ENCODE assay signal across 8 mouse cellular contexts in genomic region chr7:39551976-39552891, GRCm38 (mm10). TPM values are rescaled to one million over a fixed set of nuclear protein-coding genes. Genes with fewer than 3 reads are reported as not detected.
DNase-seq lines count a peak whose midpoint lies in the region; ATAC-seq and TF ChIP-seq lines count a peak whose summit lies in the region.

No protein-coding gene starts in this region.

- no peaks in the 10 kb centered on the region for H3K9me3 ChIP-seq in hindbrain, postnatal 0 days (ENCODE audit: low read length)

- intact Hi-C loops in gastrocnemius, adult 2 months (cut with DNase I), result loop anchor here (5.0 kb wide), 2 partner anchors 35 to 105 kb away; partner anchors contain the start of gene Zfp619
- intact Hi-C loops in left cerebral cortex, adult 2 months (cut with DNase I), result loop anchor here (1.0 to 5.0 kb wide), 2 partner anchors 35 to 103 kb away; partner anchors contain the start of gene Zfp619

- WGBS in hindbrain, postnatal 0 days, result 3% methylated on average over 52 of the region's 52 CpGs

- peak overlapping the region; percentile 99 for H3K27ac ChIP-seq in gastrocnemius, adult 2 months
- peak overlapping the region; percentile 95 for H3K27ac ChIP-seq in hindbrain, postnatal 0 days
- H3K27ac ChIP-seq in left cerebral cortex, adult 2 months, result peak overlapping the region; percentile 91

- H3K4me2 ChIP-seq in hindbrain, postnatal 0 days (ENCODE audit: low read depth, low read length), result peak overlapping the region; percentile 58

- H3K4me1 ChIP-seq in hindbrain, postnatal 0 days (ENCODE audit: insufficient read depth, low read length), result no peaks in the 10 kb centered on the region

- peak overlapping the region; percentile 78 for H3K9ac ChIP-seq in hindbrain, postnatal 0 days (replicated peaks; ENCODE audit: low read length)

- H3K27me3 ChIP-seq in hindbrain, postnatal 0 days (ENCODE audit: insufficient read depth, low read length), result no peaks in the 10 kb centered on the region

- ATAC-seq in common myeloid progenitor, adult 5-6 weeks (replicated peaks; ENCODE audit: low read depth, poor library complexity, severe bottlenecking), result peak; percentile 95
- ATAC-seq in hindbrain, postnatal 0 days, result peak; percentile 100
- ATAC-seq in megakaryocyte, adult 5-6 weeks (ENCODE audit: poor library complexity, severe bottlenecking), result peak; percentile 95

- DNase-seq in ZHBTc4 (ENCODE audit: low read depth, low spot score), result peak; percentile 97
- peak; percentile 98 for DNase-seq in gastrocnemius, adult 2 months
- DNase-seq in hindbrain, postnatal 0 days (ENCODE audit: low spot score), result peak; percentile 95
- DNase-seq in left cerebral cortex, adult 2 months (ENCODE audit: extremely low spot score in 1 of 2, low spot score in 2 of 2), result peak; percentile 95
- DNase-seq in right cerebral cortex, adult 2 months (ENCODE audit: low spot score in 2 of 2), result peak; percentile 97 to 99
- DNase-seq in urinary bladder, postnatal 14 days (ENCODE audit: low spot score), result peak; percentile 95

- no peaks in the 10 kb centered on the region for H3K36me3 ChIP-seq in hindbrain, postnatal 0 days (ENCODE audit: insufficient read depth, low read length)

- peak overlapping the region; percentile 90 for H3K4me3 ChIP-seq in gastrocnemius, adult 2 months
- peak overlapping the region; percentile 74 for H3K4me3 ChIP-seq in hindbrain, postnatal 0 days (ENCODE audit: low read length)
- H3K4me3 ChIP-seq in left cerebral cortex, adult 2 months, result peak overlapping the region; percentile 88

- peak; percentile 28; the same call in 1 of the 2 replicates for TF ChIP-seq CTCF in gastrocnemius, adult 2 months (IDR thresholded peaks at IDR 0.05)
- TF ChIP-seq CTCF in hindbrain, postnatal 0 days (IDR thresholded peaks at IDR 0.05; ENCODE audit: low read depth), result peak; percentile 48
- TF ChIP-seq CTCF in left cerebral cortex, adult 2 months (IDR thresholded peaks at IDR 0.05), result peak; percentile 43

RNA-seq across cellular contexts. Expression of gene Zfp619, which starts 34.7 kb away (rescaled TPM):
- total RNA-seq in common myeloid progenitor, adult 5-6 weeks (2017), result 3.6 and 3.7 TPM in 2 replicates
- total RNA-seq in gastrocnemius, adult 2 months (2021), result 1 to 10 TPM; 1.2 to 1.5 TPM
- total RNA-seq in hindbrain, postnatal 0 days (2014; rRNA removed), result 3.7 TPM in 2 replicates
- polyA plus RNA-seq in hindbrain, postnatal 0 days (2015; fragmentation: Nextera tagmentation; extraction: Ambion mirVana), result 1.2 and 1.4 TPM in 2 replicates
- 1 to 10 TPM; 4.2 to 4.6 TPM for total RNA-seq in left cerebral cortex, adult 2 months (2021)
- 4.7 and 4.9 TPM in 2 replicates for total RNA-seq in megakaryocyte, adult 5-6 weeks (2015)
- 2.6 and 3.9 TPM in 2 replicates for total RNA-seq in megakaryocyte, adult 5-6 weeks (2017)

Comparison
In these comparisons a context has a peak if more than half of its experiments do, and no peak if none do; other contexts are left out.
1. Peak in every context shown above with its lines: DNase-seq, ATAC-seq, H3K4me3 ChIP-seq and H3K27ac ChIP-seq.